Mouse (Mus musculus): ENCODE results near the gene AA467197.

AA467197 gene

DNA sequence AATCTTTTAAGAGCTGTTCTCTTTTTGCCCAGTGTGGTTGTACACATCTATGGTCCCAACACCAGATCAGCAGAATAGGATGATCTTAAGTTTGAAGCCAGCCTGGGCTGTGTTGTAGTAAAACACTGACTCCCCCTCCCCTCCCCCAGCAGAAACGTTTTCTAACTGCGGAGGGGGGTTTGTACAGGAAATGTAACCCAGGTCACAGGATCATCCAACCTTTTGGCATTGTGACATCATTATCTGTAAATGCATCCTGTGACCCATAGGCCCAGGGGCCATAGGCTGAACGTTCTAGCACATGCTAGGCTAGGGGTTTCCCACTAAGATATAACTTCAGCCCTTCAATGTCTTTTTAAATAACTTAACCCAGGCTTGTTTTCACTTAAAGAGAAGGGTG lies at the start of gene AA467197:
AA467197 (plus strand) TSS at position 301 of the 400 bp plus-strand sequence.
- DNase-seq (ENCODE audit: low read depth, low spot score), result no peak

DNA sequence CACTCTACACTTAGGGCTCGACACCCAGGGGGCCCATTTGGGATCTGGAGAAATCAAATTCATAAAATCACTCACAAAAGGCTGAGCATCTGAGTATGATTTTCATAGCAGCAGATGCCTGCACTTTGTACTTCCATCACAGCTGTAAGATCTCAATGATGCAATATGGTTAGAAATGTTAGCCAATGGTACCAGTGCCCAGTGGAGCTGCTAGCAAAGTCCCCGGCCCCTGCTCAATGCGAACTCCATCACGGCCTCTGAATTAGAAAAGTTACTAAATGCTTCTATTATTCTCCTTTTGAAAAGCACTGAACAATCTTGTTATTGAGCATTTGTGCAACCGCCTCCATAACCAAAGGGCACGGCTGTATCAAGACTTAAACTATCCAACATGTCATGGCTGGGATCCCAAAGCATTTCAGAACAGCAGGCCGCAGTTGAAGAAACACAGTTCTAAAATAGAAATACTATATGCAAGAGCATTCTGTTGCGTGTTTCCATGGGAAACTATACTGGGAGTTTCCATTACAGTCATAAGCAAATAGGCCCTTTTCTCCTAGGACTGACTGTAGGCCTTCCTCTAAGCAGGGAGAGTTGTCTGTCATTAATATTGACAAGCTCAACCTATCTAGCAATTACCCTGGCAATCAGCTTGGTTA lies 48.8 kb upstream of the AA467197 start:
- no peak for DNase-seq (ENCODE audit: low read depth, low spot score)

DNA sequence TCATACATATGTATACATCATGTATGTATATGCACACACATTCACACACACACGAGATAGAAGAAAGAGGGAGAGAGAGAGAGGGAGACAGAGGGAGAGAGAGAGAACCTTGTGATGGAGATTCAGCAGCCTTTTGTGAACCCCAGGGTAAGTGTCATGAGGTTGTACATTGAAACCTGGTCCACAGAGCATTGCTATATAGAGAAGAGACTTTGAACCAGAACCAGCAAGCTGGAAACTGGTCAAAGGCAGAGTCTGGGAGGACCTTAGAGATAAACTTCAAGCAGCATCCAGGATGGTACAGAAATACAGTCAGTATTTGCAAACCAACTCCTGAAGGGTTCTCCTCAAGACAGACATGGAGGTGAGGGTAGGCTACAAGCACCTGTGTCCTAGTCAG lies 46.4 kb upstream of the AA467197 start:
- DNase-seq (ENCODE audit: low read depth, low spot score), result no peak

DNA sequence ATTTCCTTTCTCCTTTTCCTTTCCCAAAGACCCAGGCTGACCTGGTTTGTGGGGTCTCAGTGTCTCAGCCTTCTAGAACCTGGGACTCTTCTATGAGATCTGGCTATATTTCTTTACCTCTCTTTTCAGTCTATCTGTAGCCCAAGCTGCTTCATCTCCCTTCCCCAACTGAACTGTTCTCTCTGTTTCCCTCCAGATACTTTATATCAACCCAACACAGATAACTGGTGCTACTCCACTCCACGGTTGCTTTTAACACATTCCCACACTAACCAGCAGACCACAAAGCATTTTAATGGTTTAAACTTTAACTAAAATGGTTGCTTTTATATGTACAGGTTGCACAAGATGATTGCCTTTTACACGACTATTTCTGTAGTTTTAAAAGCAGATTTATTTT lies 45.6 kb upstream of the AA467197 start:
- no peak for DNase-seq (ENCODE audit: low read depth, low spot score)

DNA sequence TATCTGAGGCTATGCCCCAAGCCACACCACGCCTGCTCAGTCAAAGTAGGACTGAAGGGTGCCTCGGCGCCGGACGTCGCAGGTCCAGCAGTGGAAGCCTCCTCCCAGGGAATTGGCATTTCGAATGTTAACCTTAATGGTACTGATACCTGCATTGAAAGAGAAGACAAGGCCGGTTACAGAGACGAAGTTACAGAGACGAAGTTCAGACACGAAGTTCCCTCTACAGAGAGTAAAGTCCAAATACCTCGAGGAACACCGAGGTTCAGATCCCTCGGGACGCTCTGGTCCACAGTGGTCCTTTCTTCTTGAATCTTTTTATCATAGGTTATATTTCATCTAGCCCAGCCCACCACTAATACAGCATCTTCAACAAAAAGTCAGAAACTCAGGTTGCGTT lies 41.3 kb upstream of the AA467197 start:
- no peak for DNase-seq (ENCODE audit: low read depth, low spot score)

DNA sequence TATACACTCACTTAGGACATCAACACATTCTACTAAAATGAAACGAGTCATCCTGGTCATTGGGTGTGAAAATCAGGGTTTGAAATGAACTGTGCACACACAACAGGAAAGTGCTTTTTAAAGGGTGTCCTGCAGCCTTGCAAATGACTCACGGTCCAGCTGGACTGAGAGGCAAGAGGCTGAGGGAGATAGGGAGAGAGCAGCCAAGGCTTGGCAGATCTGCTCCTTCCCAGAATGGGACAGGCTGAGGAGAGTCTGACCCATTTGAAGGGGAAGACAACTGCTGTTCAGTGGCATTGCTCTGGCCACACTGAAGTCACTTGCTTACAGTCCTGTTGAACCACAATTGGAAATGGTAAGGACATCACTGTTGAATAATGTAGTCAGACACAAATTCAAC lies 37.0 kb upstream of the AA467197 start:
- DNase-seq (ENCODE audit: low read depth, low spot score), result no peak

DNA sequence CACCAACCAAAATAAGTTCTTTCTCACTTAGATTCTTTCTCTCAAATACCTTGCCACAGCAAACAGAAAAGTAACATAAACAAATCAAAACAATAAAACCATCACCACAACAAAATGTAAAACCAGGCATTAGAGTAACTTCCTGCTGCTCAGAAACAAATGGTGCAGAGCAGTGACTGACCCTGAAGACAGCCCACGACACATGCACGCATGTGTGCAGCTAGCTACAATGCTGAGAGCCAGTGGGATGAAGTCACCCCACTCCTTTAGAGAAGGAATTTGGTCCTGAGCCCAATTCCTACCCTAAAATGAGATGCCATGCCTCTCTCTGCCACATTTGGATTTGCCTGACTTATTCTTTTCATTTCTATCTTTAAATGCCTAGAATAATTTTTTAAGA lies 35.4 kb upstream of the AA467197 start:
- no peak for DNase-seq (ENCODE audit: low read depth, low spot score)

DNA sequence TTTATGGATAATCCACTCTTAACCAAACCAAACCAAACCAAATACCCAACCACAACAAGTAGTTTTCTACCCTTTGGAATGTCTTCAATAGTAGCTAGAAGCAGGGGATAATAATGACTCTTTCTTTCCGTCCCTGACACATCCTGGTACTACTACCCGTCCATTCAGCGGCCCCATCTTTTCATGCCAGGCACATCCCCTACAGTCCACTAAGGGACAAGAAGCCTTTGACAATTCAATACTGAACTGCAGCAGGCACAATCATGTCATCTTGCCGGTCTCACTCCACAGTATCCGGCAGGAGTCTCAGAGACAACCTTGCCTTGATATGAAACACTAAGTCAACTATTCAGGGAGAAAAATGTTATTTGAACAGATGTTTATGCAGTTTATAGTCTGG lies 31.0 kb upstream of the AA467197 start:
- no peak for DNase-seq (ENCODE audit: low read depth, low spot score)

DNA sequence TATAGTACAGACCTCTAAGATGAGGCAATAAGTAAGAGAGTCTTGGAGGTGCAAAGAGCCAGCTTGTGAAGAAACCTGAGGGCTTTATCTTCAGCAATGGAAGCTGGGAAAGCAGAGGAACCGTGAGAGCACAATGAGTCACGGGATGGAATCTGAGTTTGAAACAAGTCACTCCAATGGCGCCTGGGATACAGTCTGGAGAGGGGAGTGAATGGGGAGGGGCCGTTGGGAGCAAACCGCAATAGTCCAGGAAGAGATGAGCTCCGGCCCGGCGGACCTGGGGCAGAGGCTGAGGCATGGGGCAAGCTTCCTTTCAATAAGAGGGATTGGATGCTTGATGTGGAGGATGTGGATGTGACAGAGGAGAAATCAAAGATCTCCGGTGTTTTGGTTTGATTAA lies 28.0 kb upstream of the AA467197 start:
- DNase-seq (ENCODE audit: low read depth, low spot score), result no peak

DNA sequence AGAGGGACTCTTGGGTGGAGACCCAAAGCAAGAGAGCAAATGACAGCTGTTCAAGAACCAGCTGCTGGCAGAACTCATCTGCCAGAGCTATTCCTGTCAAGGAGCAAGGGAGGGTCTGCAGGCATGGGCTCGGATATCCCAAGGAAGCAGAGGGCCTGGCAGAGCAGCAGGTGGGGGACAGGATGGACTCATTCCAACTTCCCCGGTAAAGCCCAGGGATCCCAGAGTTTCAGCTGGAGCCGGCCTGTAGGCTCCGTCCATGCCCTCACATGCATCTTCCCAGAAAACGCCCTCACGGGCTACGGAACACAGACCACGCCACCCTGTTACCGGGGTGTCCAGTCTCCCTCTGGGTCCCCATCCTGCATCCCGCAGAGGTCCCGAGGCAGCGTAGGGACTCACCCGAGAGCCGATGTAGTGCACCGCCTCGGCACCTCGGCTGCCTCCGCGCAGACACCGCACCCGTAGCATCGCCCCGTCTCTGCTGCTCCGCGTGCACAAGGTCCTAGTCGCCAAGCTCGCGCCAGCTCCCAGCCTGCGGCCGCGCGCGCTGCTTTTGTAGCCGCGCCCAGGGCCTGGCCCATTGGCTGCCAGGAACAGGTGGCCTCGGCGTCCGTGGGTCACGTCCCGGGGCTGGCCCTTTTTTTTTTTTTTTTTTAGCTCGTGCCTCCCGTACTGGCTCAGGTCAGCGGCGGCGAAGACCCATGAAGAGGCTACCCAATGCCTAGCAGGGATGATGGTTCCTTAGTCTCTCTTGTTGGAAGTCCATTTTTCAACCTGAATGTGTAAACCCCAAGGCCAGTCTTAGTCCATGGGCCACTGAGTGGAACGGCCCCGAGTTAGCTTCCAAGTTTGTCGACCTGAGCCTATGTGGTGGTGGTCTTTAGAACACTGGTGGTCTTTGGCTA lies 25.8 kb upstream of the AA467197 start, which contains the start of gene Gatm:
Gatm (minus strand) TSS at position 558 of the 908 bp plus-strand sequence.
- no peak for DNase-seq (ENCODE audit: low read depth, low spot score)

DNA sequence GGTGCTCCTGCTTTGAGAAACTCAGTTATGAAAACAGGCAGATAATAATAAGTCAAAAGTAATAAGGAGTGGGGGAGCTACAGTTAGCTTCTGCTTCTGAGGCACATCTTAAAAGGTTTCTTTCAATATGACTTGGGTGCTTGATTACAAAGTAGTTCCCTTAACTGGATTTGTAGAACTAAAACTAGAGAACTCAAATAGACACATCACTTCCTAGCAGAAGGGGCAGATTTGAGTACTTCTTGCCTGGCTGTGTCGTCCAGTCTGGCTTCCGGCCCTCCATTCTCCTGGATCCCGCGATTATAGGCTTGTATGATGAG lies 25.2 kb upstream of the AA467197 start:
- DNase-seq (ENCODE audit: low read depth, low spot score), result no peak

DNA sequence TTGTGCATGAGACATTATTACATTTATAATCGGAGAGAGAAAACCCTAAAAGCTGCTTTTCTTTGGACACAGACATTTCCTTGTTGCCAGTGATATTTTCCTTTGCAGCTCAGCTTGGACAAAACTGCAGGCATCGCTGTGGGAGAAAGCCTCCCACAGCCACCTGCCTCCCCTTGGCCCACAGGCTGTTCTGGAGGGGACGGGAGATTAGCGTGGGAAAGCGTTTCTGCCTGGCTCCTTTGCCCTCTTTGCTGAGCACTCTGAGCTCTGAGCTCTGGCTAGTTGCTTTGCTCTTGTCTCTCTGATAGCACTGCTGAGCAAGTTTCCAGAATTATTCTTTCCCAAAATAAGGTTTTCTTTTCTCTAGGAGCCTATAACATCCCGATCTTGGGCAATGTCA lies 20.5 kb upstream of the AA467197 start:
- no peak for DNase-seq (ENCODE audit: low read depth, low spot score)

DNA sequence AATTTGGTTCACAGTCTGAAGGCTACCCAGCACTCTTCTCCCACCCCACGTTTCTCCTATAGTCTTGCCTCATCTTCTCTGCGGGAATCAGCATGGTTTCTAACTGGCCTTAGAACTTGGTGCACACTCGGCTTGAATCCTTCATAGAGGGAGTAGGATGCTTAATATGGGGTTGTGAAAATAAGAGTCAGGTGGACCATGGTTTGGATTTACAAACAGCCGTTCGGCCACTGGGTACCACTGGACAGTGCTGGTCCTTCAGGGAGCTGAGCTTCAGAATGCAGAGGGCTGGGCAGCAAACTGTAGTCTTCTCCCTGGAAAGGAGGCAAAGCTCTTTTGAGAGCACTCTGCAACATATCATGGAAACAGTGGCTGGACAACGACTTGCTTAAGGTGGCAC lies 19.0 kb upstream of the AA467197 start:
- DNase-seq (ENCODE audit: low read depth, low spot score), result no peak

DNA sequence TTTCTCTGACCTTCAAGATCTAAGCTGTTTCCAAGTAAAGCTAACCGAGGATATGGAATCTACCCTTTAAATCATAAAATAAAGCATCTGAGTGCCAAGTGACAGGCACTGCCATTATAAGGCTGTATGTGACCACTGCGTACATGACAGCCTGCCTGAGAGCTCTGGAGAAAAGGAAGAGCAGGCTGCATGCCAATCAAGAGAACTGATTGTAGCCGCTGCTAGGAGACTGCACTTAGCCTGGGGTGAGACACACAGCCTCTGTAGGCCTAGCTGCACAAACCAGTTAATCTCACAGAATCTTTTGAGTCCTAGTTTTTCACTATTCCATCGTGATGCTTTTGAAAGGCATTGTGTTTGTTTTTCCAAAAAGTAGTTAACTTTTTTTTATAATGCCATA lies 18.1 kb upstream of the AA467197 start:
- DNase-seq (ENCODE audit: low read depth, low spot score), result no peak

DNA sequence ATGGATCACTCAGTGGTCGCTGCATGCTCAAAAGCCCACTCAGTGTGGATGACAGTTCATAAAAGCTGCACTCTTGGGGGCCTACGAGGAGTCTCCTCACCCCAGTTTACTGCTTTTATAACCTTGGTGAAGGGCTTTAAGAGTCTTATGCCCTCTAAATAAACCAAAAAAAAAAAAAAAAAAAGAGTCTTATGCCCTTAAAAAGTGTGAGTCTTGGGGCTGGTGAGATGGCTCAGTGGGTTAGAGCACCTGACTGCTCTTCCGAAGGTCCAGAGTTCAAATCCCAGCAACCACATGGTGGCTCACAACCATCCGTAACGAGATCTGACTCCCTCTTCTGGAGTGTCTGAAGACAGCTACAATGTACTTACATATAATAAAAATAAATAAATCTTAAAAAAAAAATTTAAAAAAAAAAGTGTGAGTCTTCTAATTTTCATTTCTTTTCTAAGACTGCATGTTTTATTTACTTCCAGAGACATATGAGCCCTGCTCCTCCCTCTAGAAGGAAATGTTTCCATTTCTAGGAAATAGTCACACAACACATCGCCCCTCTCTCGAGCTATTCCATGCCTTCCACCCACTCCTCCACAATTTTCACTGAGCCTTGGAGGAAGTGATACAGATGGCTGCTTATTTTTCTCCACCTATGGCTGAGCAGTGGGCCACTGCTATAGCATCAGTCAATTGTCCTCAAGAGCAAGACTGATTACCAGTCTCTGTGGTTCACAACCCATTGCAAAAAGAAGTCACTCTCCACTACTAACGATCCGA lies 15.3 kb upstream of the AA467197 start:
- no peak for DNase-seq (ENCODE audit: low read depth, low spot score)

DNA sequence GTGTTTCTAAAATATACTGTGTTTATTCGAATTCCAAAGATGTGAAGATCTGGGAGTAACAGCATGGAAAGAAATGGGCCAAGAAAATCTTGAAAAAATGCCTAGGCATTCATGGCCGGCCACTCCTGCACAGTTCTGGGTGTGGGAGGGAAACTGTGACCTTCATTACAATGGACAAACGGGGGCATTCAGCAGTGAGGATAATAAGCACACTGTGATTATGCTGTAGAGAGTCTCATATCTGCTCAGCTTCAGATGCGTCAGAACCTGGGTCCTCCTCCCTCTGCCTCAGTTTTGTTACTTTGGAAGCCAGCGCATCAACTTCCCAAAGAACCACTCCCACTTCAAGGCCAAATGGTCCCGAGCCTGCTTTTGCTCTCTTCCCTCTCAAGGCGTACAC lies 10.9 kb upstream of the AA467197 start:
- DNase-seq (ENCODE audit: low read depth, low spot score), result no peak

DNA sequence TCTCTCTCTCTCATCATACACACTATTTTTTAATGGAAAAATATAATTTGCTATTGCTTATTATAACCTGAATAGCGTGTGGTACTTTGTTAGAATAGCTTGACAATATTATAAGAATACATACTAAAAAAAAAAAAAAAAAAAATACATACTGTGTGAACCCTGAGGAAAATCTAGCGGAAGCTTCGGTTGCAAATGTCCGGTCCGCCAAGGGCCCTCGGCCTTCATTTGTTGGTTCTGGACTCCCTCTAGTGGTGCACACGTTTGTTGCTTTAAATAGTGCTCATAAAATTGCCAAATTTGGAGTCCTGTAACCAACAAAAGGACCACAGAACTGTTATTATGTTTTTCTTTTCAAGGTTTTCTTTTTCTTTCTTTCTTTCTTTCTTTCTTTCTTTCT lies 7.8 kb upstream of the AA467197 start:
- DNase-seq (ENCODE audit: low read depth, low spot score), result peak; percentile 73

DNA sequence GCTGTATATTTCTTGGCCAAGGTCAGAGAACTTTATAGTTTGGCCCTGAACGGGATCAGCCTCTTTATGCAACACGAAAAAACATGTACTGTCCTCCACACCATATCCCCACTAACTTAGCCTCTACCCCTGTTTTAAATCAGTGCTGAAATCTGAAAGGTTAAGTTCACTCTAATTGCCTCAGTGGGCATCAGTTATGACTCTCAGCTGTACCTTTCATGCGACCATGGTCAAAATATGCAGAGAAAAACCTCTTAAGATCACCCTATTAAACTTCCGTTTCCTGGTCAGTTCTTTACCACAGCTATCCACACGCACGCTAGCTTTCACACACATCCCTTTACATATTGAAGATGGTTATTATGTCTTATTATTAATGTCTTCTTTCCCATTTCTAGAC lies 6.9 kb upstream of the AA467197 start:
- DNase-seq (ENCODE audit: low read depth, low spot score), result no peak

DNA sequence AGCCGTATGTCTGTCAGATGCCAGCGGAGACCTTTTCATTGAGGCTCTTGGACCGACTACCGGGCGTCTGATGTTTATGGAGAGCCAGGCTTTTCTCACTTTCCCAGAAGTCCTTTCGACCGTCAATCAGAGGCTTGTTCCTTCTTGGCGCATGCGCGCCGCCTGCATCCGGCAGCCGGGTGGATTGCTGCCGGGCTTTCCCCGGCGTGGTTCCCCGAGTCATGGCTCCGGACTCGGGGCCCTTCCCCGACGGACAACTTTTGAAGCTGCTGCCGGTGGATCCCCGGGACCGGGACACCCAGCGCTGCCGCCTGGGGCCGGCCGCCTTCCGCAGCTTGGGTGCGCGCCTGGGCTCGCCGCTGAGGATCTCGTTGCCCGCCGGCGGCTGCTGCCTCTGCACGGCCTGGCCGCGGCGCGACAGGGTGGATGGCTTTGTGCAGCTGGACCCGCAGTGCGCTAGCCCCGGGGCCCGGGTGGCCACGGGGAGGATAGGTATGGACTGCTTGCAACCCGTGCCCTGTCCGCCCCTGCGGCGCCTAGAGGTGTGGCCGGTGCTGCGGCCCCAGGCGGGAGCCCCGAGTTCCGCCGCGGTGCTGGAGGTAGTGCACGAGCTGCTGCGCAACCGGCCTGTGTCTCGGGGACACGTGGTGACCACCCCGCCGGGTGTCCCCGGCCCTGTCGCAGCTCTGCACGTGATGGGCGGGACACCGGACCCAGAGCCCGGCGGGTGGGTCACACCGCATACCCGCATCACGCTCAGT lies 6.1 kb upstream of the AA467197 start:
- DNase-seq (ENCODE audit: low read depth, low spot score), result peak; percentile 81

DNA sequence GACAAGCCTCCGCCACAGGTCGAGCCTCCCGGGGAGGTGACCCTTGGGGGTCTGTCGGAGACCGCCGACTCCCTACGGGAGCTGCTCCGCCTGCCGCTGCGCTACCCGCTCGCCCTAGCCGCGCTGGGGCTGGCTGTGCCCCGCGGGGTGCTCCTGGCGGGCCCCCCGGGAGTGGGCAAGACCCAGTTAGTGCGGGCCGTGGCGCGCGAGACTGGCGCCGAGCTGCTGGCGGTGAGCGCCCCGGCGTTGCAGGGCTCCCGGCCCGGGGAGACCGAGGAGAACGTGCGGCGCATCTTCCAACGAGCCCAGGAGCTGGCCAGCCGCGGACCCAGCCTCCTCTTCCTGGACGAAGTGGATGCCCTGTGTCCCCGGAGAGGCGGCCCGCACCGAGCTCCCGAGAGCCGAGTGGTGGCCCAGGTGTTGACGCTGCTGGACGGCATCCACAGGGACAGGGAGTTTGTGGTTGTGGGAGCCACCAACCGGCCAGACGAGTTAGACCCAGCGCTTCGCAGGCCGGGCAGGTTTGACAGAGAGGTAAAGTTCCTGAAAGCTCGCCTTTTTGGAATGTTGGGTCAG lies 5.5 kb upstream of the AA467197 start:
- no peak for DNase-seq (ENCODE audit: low read depth, low spot score)

DNA sequence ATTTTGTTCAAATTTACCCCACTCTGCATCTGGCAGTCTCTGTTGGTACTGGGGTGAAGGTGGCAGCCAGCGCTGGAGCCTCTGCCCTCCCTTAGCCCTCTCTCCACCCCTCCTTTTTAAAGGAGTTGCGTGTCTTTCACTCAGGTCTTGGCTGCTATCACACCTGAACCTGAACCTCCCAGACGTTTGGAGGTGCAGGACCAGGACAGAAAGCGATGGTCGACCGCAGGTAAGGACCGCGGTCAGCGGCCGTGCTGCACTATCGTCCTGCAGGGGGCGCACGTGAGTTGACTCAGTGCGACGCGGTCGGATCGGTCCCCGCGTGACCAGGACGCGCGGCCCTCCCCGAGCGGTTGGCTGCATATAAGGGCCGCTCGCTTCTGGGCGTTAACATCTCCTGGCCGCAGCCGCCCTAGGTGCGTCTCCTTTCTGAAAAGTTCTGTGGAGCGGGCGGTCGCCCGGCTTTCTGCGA lies 776 bp downstream of the AA467197 start:
- no peak for DNase-seq (ENCODE audit: low read depth, low spot score)
